Mouse (Mus musculus) forebrain, postnatal 0 days (tissue): Measurements from ENCODE around the gene Impdh1. TPM values are rescaled to one million over a fixed set of nuclear protein-coding genes. Genes with fewer than 3 reads are reported as not detected.

Experiments
- ATAC-seq: fragments of 200-750 bp; cut with Nextera tagmentation; 2 replicates; pipeline ENCODE4 v1.8.0; 2017; ENCODE audit warnings: mild to moderate bottlenecking, moderate library complexity
- DNase-seq: peaks from one replicate; pipeline ENCODE4 v3.0.0-alpha.2; 2015
- H3K27ac ChIP-seq: fragments of 300-500 bp; sonication (generic); 2 replicates; pipeline ENCODE4 v1.5.1; 2014; ENCODE audit warnings: low read depth, mild to moderate bottlenecking, antibody characterized with exemption, low read length, moderate library complexity, mixed read lengths
- H3K27me3 ChIP-seq: fragments of 300-500 bp; sonication (generic); 2 replicates; pipeline ENCODE4 v1.6.1; 2014; ENCODE audit warnings: mild to moderate bottlenecking, low read length, mixed read lengths; ENCODE audit not compliant: insufficient read depth
- H3K36me3 ChIP-seq: fragments of 300-500 bp; sonication (generic); 2 replicates; pipeline ENCODE4 v1.6.1; 2014; ENCODE audit warnings: mild to moderate bottlenecking, moderate library complexity; ENCODE audit not compliant: insufficient read depth
- H3K4me1 ChIP-seq: fragments of 300-500 bp; sonication (generic); 2 replicates; pipeline ENCODE4 v1.6.1; 2014; ENCODE audit warnings: antibody characterized with exemption; ENCODE audit not compliant: insufficient read depth
- H3K4me2 ChIP-seq: fragments of 300-500 bp; sonication (generic); 2 replicates; pipeline ENCODE4 v1.6.1; 2014; ENCODE audit warnings: low read depth, mild to moderate bottlenecking, moderate library complexity
- H3K4me3 ChIP-seq: fragments of 300-500 bp; sonication (generic); 2 replicates; pipeline ENCODE4 v1.5.1; 2014; ENCODE audit warnings: low read depth, low read length, mixed read lengths
- H3K9ac ChIP-seq: fragments of 300-500 bp; sonication (generic); 2 replicates; pipeline ENCODE4 v1.6.1; 2014; ENCODE audit warnings: mild to moderate bottlenecking
- H3K9me3 ChIP-seq: fragments of 300-500 bp; sonication (generic); 2 replicates; pipeline ENCODE4 v1.6.1; 2016; ENCODE audit warnings: low read length
- CTCF ChIP-seq: sonication (generic); IDR thresholded peaks from 2 replicates; pipeline ENCODE4 v1.5.1; 2016; ENCODE audit warnings: antibody characterized with exemption, control low read depth, low read depth
- WGBS: fragments of 180-500 bp; shearing (Covaris S2); extraction: QIAGEN DNeasy Blood & Tissue Kit; methylation state at CpG from one replicate; pipeline ENCODE4 v1.1.7; 2014; 5-methylcytosine and 5-hydroxymethylcytosine counted together
- polyA plus RNA-seq: library from polyadenylated mRNA; unstranded; fragments of >200 nt; fragmentation: Nextera tagmentation; extraction: Ambion mirVana; gene quantifications from 2 replicates; pipeline ENCODE4 v1.2.1, GENCODE M21; 2015
- total RNA-seq: library from RNA; depleted of rRNA; stranded (reverse); fragments of >200 nt; gene quantifications from 2 replicates; pipeline ENCODE4 v1.2.3, GENCODE M21; 2014

Impdh1 gene
- total and polyA plus RNA-seq, 2 experiments from 2014 or later = 27.2 to 65.9 TPM

GRCm38 (mm10) chr6:29199223-29199855 lies 16.8 kb downstream of the Impdh1 start:
- no peak overlapping the region for H3K27ac ChIP-seq
- H3K9me3 ChIP-seq = no peaks in the 10 kb centered on the region
- H3K4me3 ChIP-seq = peak overlapping the region; percentile 23; the same call in 1 of the 2 replicates
- H3K4me1 ChIP-seq = peaks cover 8% of the 10 kb centered on the region
- ATAC-seq = no peak
- peak overlapping the region; percentile 45 for H3K4me2 ChIP-seq
- peaks cover 35% of the 10 kb centered on the region for H3K36me3 ChIP-seq
- no peak for DNase-seq
- no peak overlapping the region for H3K9ac ChIP-seq
- TF ChIP-seq CTCF = no peak
- no peaks in the 10 kb centered on the region for H3K27me3 ChIP-seq
- 44% methylated on average over 8 of the region's 8 CpGs for WGBS

GRCm38 (mm10) chr6:29198309-29199222 lies 17.6 kb downstream of the Impdh1 start:
- no peaks in the 10 kb centered on the region for H3K27me3 ChIP-seq
- H3K4me1 ChIP-seq = peaks cover 8% of the 10 kb centered on the region
- peaks cover 27% of the 10 kb centered on the region for H3K36me3 ChIP-seq
- H3K27ac ChIP-seq = peak overlapping the region; percentile 6; the same call in 1 of the 2 replicates
- DNase-seq = peak; percentile 97
- H3K9me3 ChIP-seq = no peaks in the 10 kb centered on the region
- peak; percentile 90 for TF ChIP-seq CTCF
- WGBS = 8% methylated on average over 25 of the region's 25 CpGs
- peak overlapping the region; percentile 23 for H3K4me3 ChIP-seq
- H3K4me2 ChIP-seq = peak overlapping the region; percentile 45
- peak; percentile 96 for ATAC-seq
- H3K9ac ChIP-seq = 0 out of 2 replicates have a peak overlapping the region, but pooled peaks have one; percentile 14

- peaks cover 8% of the 10 kb centered on the region for H3K4me1 ChIP-seq
- H3K4me3 ChIP-seq = no peak overlapping the region
- WGBS = 84% methylated on average over 5 of the region's 5 CpGs
- DNase-seq (no peak), ATAC-seq (no peak)
- TF ChIP-seq CTCF = no peak
- no peaks in the 10 kb centered on the region for H3K9me3 ChIP-seq
- no peak overlapping the region for H3K4me2 ChIP-seq
- H3K27ac ChIP-seq = no peak overlapping the region
- no peak overlapping the region for H3K9ac ChIP-seq
- 0 out of 2 replicates have a peak, but pooled peaks cover 6% of the 10 kb centered on the region for H3K36me3 ChIP-seq
- no peaks in the 10 kb centered on the region for H3K27me3 ChIP-seq
Measured at GRCm38 (mm10) chr6:29195846-29196698, 20.1 kb downstream of the Impdh1 start.

GRCm38 (mm10) chr6:29195146-29195545 lies 21.0 kb downstream of the Impdh1 start:
- Histone ChIP-seq H3K4me1 (peaks cover 8% of the 10 kb centered on the region), H3K4me2 (no peak overlapping the region), H3K4me3 (no peak overlapping the region), H3K36me3 (no peaks in the 10 kb centered on the region), H3K9me3 (no peaks in the 10 kb centered on the region), H3K27ac (no peak overlapping the region), H3K27me3 (no peaks in the 10 kb centered on the region), H3K9ac (no peak overlapping the region)
- TF ChIP-seq CTCF = no peak
- ATAC-seq (no peak), DNase-seq (no peak)
- WGBS = 78% methylated on average over 5 of the region's 5 CpGs

- H3K27ac ChIP-seq = no peak overlapping the region
- no peaks in the 10 kb centered on the region for H3K36me3 ChIP-seq
- no peak for TF ChIP-seq CTCF
- H3K9me3 ChIP-seq = no peaks in the 10 kb centered on the region
- no peaks in the 10 kb centered on the region for H3K27me3 ChIP-seq
- H3K4me2 ChIP-seq = no peak overlapping the region
- ATAC-seq (no peak), DNase-seq (no peak)
- no peak overlapping the region for H3K4me3 ChIP-seq
- WGBS = 79% methylated on average over 15 of the region's 15 CpGs
- peaks cover 8% of the 10 kb centered on the region for H3K4me1 ChIP-seq
- no peak overlapping the region for H3K9ac ChIP-seq
Measured at GRCm38 (mm10) chr6:29193961-29194750, 22.0 kb downstream of the Impdh1 start.

GRCm38 (mm10) chr6:29187936-29188335 lies 28.2 kb downstream of the Impdh1 start:
- no peak overlapping the region for H3K27ac ChIP-seq
- no peak overlapping the region for H3K9ac ChIP-seq
- H3K27me3 ChIP-seq = no peaks in the 10 kb centered on the region
- no peaks in the 10 kb centered on the region for H3K36me3 ChIP-seq
- no peaks in the 10 kb centered on the region for H3K9me3 ChIP-seq
- WGBS = 71% methylated on average over 1 of the region's 1 CpGs
- no peak for TF ChIP-seq CTCF
- DNase-seq = no peak
- H3K4me1 ChIP-seq = no peaks in the 10 kb centered on the region
- H3K4me2 ChIP-seq = no peak overlapping the region
- H3K4me3 ChIP-seq = no peak overlapping the region
- ATAC-seq = no peak
